Mouse (Mus musculus) hindbrain, embryonic 11.5 days (tissue): ENCODE data around the gene Pik3ca. TPM values are rescaled to one million over a fixed set of nuclear protein-coding genes. Genes with fewer than 3 reads are reported as not detected.

Experiments
- ATAC-seq: fragments of 200-750 bp; cut with Nextera tagmentation; 2 replicates; pipeline ENCODE4 v1.8.0; 2017; ENCODE audit warnings: mild to moderate bottlenecking, moderate TSS enrichment, moderate library complexity; ENCODE audit not compliant: low FRiP score
- DNase-seq: peaks from one replicate; pipeline ENCODE4 v3.0.0-alpha.2; 2015; ENCODE audit warnings: low spot score
- H3K27ac ChIP-seq: fragments of 300-500 bp; sonication (generic); 2 replicates; pipeline ENCODE4 v1.5.1; 2014; ENCODE audit warnings: mild to moderate bottlenecking, low read depth, low read length
- H3K27me3 ChIP-seq: fragments of 300-500 bp; sonication (generic); 2 replicates; pipeline ENCODE4 v1.6.1; 2014; ENCODE audit warnings: mild to moderate bottlenecking, low read length, moderate library complexity, mixed read lengths; ENCODE audit not compliant: control insufficient read depth, insufficient read depth
- H3K36me3 ChIP-seq: fragments of 300-500 bp; sonication (generic); 2 replicates; pipeline ENCODE4 v1.6.1; 2014; ENCODE audit warnings: mild to moderate bottlenecking, low read length, moderate library complexity, mixed read lengths; ENCODE audit not compliant: control insufficient read depth, insufficient read depth
- H3K4me1 ChIP-seq: fragments of 300-500 bp; sonication (generic); replicated peaks from 2 replicates; pipeline ENCODE4 v1.6.1; 2014; ENCODE audit warnings: low read length, mixed read lengths; ENCODE audit not compliant: control insufficient read depth, insufficient read depth
- H3K4me2 ChIP-seq: fragments of 300-500 bp; sonication (generic); replicated peaks from 2 replicates; pipeline ENCODE4 v1.6.1; 2014; ENCODE audit warnings: mild to moderate bottlenecking, low read depth, low read length
- H3K4me3 ChIP-seq: fragments of 300-500 bp; sonication (generic); 2 replicates; pipeline ENCODE4 v1.5.1; 2014; ENCODE audit warnings: low read depth, low read length
- H3K9ac ChIP-seq: fragments of 300-500 bp; sonication (generic); 2 replicates; pipeline ENCODE4 v1.6.1; 2014; ENCODE audit warnings: low read depth, low read length
- H3K9me3 ChIP-seq: fragments of 300-500 bp; sonication (generic); 2 replicates; pipeline ENCODE4 v1.6.1; 2016; ENCODE audit warnings: low read length; ENCODE audit not compliant: control insufficient read depth
- WGBS: fragments of 180-500 bp; shearing (Covaris S2); extraction: QIAGEN DNeasy Blood & Tissue Kit; methylation state at CpG from one replicate; pipeline ENCODE4 v1.1.7; 2014; 5-methylcytosine and 5-hydroxymethylcytosine counted together
- polyA plus RNA-seq: library from polyadenylated mRNA; unstranded; fragments of >200 nt; fragmentation: Nextera tagmentation; extraction: Ambion mirVana; gene quantifications from 2 replicates; pipeline ENCODE4 v1.2.1, GENCODE M21; 2014

Gene Pik3ca
- polyA plus RNA-seq, 1 experiment from 2014 or later = 21.6 TPM

GRCm38 (mm10) chr3:32510375-32511190 is 113.1 kb downstream of the Pik3ca start:
- H3K27me3 ChIP-seq = no peaks in the 10 kb centered on the region
- peak overlapping the region; percentile 88 for H3K9ac ChIP-seq
- ATAC-seq (peak; percentile 93), DNase-seq (peak; percentile 99)
- H3K27ac ChIP-seq = peak overlapping the region; percentile 63
- H3K4me2 ChIP-seq = peak overlapping the region; percentile 77
- H3K4me1 ChIP-seq = peaks cover 2% of the 10 kb centered on the region; the same call in 1 of the 2 replicates
- H3K9me3 ChIP-seq = no peaks in the 10 kb centered on the region
- peak overlapping the region; percentile 84 for H3K4me3 ChIP-seq
- WGBS = under 1% methylated on average over 62 of the region's 69 CpGs
- 0 out of 2 replicates have a peak, but pooled peaks cover 3% of the 10 kb centered on the region for H3K36me3 ChIP-seq

GRCm38 (mm10) chr3:32511191-32511550 is 113.7 kb downstream of the Pik3ca start:
- Histone ChIP-seq H3K36me3 (0 out of 2 replicates have a peak, but pooled peaks cover 3% of the 10 kb centered on the region), H3K27ac (no peak overlapping the region; the same call in 1 of the 2 replicates)
- DNase-seq = peak; percentile 43

GRCm38 (mm10) chr3:32512686-32513284 is 115.3 kb downstream of the Pik3ca start:
- no peak overlapping the region for H3K4me2 ChIP-seq
- no peak overlapping the region for H3K9ac ChIP-seq
- no peak for DNase-seq
- no peaks in the 10 kb centered on the region for H3K27me3 ChIP-seq
- H3K4me3 ChIP-seq = no peak overlapping the region
- ATAC-seq = no peak
- H3K27ac ChIP-seq = no peak overlapping the region
- 0 out of 2 replicates have a peak, but pooled peaks cover 3% of the 10 kb centered on the region for H3K36me3 ChIP-seq
- peaks cover 2% of the 10 kb centered on the region; the same call in 1 of the 2 replicates for H3K4me1 ChIP-seq
- 96% methylated on average over 7 of the region's 7 CpGs for WGBS
- no peaks in the 10 kb centered on the region for H3K9me3 ChIP-seq

More at GRCm38 (mm10) chr3:32511191-32511550, 113.7 kb downstream of the Pik3ca start:
- H3K4me3 ChIP-seq = peak overlapping the region; percentile 84
- H3K9me3 ChIP-seq = no peaks in the 10 kb centered on the region
- H3K27me3 ChIP-seq = no peaks in the 10 kb centered on the region
- peaks cover 2% of the 10 kb centered on the region; the same call in 1 of the 2 replicates for H3K4me1 ChIP-seq
- H3K9ac ChIP-seq = peak overlapping the region; percentile 88
- no peak for ATAC-seq
- H3K4me2 ChIP-seq = peak overlapping the region; percentile 77
- WGBS = 9% methylated on average over 13 of the region's 13 CpGs

- Histone ChIP-seq H3K4me2 (no peak overlapping the region), H3K9me3 (no peaks in the 10 kb centered on the region), H3K27ac (no peak overlapping the region), H3K4me3 (no peak overlapping the region), H3K9ac (no peak overlapping the region), H3K27me3 (no peaks in the 10 kb centered on the region), H3K36me3 (0 out of 2 replicates have a peak, but pooled peaks cover 3% of the 10 kb centered on the region), H3K4me1 (peaks cover 2% of the 10 kb centered on the region; the same call in 1 of the 2 replicates)
- ATAC-seq = no peak
- DNase-seq = no peak
Measured at GRCm38 (mm10) chr3:32513528-32513927, 116.1 kb downstream of the Pik3ca start.

Other genes starting within 250 kb of the Pik3ca start
- gene Zmat3, start 31.7 kb upstream of the Pik3ca start, polyA plus RNA-seq = 10.7 and 11.6 TPM in 2 replicates
- 0.12 TPM in 1 of 2 replicates, not detected in the other for gene Kcnmb3, start 94.6 kb downstream of the Pik3ca start, polyA plus RNA-seq
- 48.0 and 48.1 TPM in 2 replicates for gene Zfp639, start 112.6 kb downstream of the Pik3ca start, polyA plus RNA-seq
- 31.0 and 39.5 TPM in 2 replicates for gene Mfn1, start 131.8 kb downstream of the Pik3ca start, polyA plus RNA-seq
- gene Gnb4, start 218.9 kb downstream of the Pik3ca start, polyA plus RNA-seq = 49.9 and 56.2 TPM in 2 replicates